Mouse (Mus musculus): ENCODE measurements around the gene Slc28a1. TPM values are rescaled to one million over a fixed set of nuclear protein-coding genes. Genes with fewer than 3 reads are reported as not detected.
"Not testable (repeated sequence)": the region's sequence is repeated elsewhere in the genome, so short reads cannot be mapped to it uniquely, and the experiment has no call there.

The Slc28a1 gene
- polyA plus RNA-seq, 1 experiment from 2014 or later, result not detected

DNA sequence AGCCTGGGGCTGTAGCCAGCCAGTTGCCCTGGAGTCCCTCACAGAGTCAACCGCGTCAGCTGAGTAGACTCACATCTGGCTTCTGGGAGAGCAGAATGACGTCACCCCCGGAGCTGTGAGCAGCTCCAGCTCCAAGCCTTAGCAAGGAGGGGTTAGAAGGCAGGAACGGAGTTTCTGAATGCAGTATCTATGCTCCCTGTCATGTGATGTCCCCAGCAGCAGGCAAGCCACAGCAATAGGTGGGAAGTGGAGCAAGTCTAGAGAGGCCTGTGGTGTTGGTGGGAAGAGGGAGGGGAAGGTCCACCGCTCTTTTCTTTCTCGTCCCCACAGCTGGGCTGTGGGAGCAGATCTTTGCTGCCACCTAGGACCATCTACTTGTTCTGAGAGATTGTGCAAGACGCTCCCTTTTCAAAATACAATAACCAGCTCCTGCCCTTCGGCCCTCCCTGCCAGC lies 20.0 kb downstream of the Slc28a1 start:
- 0 out of 2 replicates have a peak overlapping the region, but pooled peaks have one; percentile 7 for H3K27ac ChIP-seq
- no peaks in the 10 kb centered on the region for H3K36me3 ChIP-seq (replicated peaks; ENCODE audit: control insufficient read depth, insufficient read depth)
- peak overlapping the region; percentile 24; the same call in 1 of the 2 replicates for H3K9ac ChIP-seq
- WGBS, result 37% methylated on average over 9 of the region's 9 CpGs
- H3K27me3 ChIP-seq (ENCODE audit: control insufficient read depth, insufficient read depth, low read length), result no peaks in the 10 kb centered on the region
- no peaks in the 10 kb centered on the region for H3K9me3 ChIP-seq (ENCODE audit: control insufficient read depth, low read length)
- DNase-seq (ENCODE audit: low spot score), result peak; percentile 51
- H3K4me3 ChIP-seq (replicated peaks; ENCODE audit: low read length), result no peak overlapping the region
- peaks cover 6% of the 10 kb centered on the region; the same call in 1 of the 2 replicates for H3K4me1 ChIP-seq (replicated peaks; ENCODE audit: control insufficient read depth, insufficient read depth, low read length)
- ATAC-seq (ENCODE audit: low FRiP score), result peak; percentile 57
- peak overlapping the region; percentile 32 for H3K4me2 ChIP-seq (replicated peaks)

DNA sequence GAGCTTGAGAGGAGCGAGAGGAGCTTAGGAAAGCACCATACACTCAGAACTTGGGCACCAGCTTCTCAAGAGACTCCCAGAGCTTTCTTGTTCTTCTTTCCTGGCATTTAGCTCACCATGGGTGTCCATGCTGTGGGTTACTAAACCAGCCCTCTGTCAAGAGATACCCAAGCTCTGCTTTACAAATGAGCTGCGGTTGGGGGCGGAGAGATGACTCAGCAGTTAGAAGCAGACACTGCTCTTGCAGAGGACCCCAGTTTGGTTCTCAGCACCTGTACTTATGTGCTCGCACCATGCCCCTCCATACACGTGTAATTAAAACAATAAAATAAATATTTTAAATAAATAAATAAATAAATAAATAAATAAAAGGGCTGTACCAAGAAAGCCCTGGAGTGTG lies 22.7 kb downstream of the Slc28a1 start:
- H3K9me3 ChIP-seq (ENCODE audit: control insufficient read depth, low read length), result no peaks in the 10 kb centered on the region
- WGBS, result 89% methylated on average over 5 of the region's 5 CpGs
- peaks cover 6% of the 10 kb centered on the region; the same call in 1 of the 2 replicates for H3K4me1 ChIP-seq (replicated peaks; ENCODE audit: control insufficient read depth, insufficient read depth, low read length)
- ATAC-seq (ENCODE audit: low FRiP score) (no peak), DNase-seq (ENCODE audit: low spot score) (no peak)
- no peak overlapping the region for H3K4me3 ChIP-seq (replicated peaks; ENCODE audit: low read length)
- no peak overlapping the region for H3K9ac ChIP-seq
- H3K4me2 ChIP-seq (replicated peaks), result no peak overlapping the region
- H3K27me3 ChIP-seq (ENCODE audit: control insufficient read depth, insufficient read depth, low read length), result no peaks in the 10 kb centered on the region
- H3K36me3 ChIP-seq (replicated peaks; ENCODE audit: control insufficient read depth, insufficient read depth), result no peaks in the 10 kb centered on the region
- no peak overlapping the region for H3K27ac ChIP-seq

DNA sequence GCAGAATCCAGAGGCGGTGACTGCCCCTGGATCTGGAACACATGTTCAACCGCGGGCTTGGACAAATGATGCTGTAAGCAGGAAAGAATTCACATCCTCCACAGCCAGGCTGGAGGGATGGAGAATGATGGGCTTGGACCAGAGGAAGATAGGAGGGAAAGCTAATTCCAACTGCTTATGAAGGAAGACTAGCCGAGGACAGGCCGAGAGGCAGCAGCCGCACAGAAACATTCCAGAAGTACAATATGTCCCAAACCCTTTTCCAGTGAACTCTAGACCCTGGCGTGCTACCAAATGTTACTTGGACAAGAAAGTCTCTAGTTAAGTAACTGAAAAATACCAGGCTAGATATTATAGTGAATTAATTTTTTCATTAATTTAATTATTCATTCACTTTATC lies 24.5 kb downstream of the Slc28a1 start:
- Histone ChIP-seq H3K9me3 (ENCODE audit: control insufficient read depth, low read length) (no peaks in the 10 kb centered on the region), H3K4me2 (replicated peaks) (no peak overlapping the region), H3K27me3 (ENCODE audit: control insufficient read depth, insufficient read depth, low read length) (no peaks in the 10 kb centered on the region), H3K9ac (no peak overlapping the region), H3K4me1 (replicated peaks; ENCODE audit: control insufficient read depth, insufficient read depth, low read length) (peaks cover 6% of the 10 kb centered on the region; the same call in 1 of the 2 replicates), H3K36me3 (replicated peaks; ENCODE audit: control insufficient read depth, insufficient read depth) (no peaks in the 10 kb centered on the region), H3K4me3 (replicated peaks; ENCODE audit: low read length) (no peak overlapping the region), H3K27ac (no peak overlapping the region)
- WGBS, result 93% methylated on average over 7 of the region's 7 CpGs
- DNase-seq (ENCODE audit: low spot score) (no peak), ATAC-seq (ENCODE audit: low FRiP score) (no peak)

DNA sequence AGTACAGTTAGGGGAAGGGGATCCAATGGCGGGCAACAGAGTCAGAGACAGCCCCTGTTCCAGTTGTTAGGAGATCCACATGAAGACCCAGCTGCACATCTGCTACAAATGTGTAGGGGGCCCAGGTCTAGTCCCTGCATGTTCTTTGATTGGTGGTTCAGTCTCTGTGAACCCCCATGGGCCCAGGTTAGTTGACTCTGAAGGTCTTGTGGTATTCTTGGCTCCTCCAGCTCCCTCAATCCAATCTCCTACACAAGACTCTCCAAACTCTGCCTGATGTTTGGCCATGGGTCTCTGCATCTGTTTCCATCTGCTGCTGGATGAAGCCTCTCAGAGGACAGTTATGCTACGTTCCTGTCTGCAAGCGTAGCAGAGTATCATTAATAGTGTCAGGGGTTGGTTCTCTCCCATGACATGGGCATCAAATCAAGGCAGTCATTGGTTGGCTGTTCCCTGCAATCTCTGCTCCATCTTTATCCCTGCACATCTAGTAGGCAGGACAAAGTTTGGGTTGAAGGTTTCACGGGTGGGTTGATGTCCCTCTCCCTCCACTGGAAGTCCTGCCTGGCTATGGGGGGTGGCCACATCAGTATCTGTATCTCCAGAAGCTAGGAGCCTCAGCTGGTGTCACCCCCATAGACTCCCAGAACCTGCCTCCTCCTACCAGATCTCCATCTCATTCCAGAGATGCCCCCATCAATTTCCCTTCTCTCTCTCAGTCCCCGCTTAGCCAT lies 25.2 kb downstream of the Slc28a1 start:
- H3K4me2 ChIP-seq (replicated peaks), result no peak overlapping the region
- H3K4me3 ChIP-seq (replicated peaks; ENCODE audit: low read length), result no peak overlapping the region
- DNase-seq (ENCODE audit: low spot score) (no peak), ATAC-seq (ENCODE audit: low FRiP score) (no peak)
- no peaks in the 10 kb centered on the region for H3K36me3 ChIP-seq (replicated peaks; ENCODE audit: control insufficient read depth, insufficient read depth)
- H3K4me1 ChIP-seq (replicated peaks; ENCODE audit: control insufficient read depth, insufficient read depth, low read length), result no peaks in the 10 kb centered on the region
- H3K9ac ChIP-seq, result no peak overlapping the region
- no peaks in the 10 kb centered on the region for H3K9me3 ChIP-seq (ENCODE audit: control insufficient read depth, low read length)
- WGBS, result 82% methylated on average over 5 of the region's 5 CpGs
- H3K27ac ChIP-seq, result no peak overlapping the region
- no peaks in the 10 kb centered on the region for H3K27me3 ChIP-seq (ENCODE audit: control insufficient read depth, insufficient read depth, low read length)

DNA sequence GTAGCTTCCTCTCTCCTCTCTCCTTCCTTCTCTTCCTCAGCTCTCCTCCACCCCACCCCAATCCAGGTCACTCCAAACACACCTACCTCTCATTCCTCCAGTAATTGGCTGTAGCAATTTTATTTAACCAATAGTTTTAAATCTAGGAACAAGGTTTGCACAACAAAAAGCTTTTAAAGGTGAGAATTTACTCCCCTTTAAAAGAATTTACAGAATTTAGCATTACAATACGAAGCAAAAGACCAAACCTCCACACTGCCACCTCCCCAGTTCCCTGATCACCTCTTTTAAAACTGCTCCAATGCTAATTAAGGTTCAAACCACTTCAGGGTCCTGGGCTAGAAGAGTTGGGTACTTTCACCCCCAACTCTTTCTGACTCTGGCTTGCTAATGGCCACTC lies 26.9 kb downstream of the Slc28a1 start:
- no peaks in the 10 kb centered on the region for H3K36me3 ChIP-seq (replicated peaks; ENCODE audit: control insufficient read depth, insufficient read depth)
- WGBS, result 63% methylated on average over 1 of the region's 1 CpGs
- H3K9ac ChIP-seq, result no peak overlapping the region
- ATAC-seq (ENCODE audit: low FRiP score), result no peak
- H3K27me3 ChIP-seq (ENCODE audit: control insufficient read depth, insufficient read depth, low read length), result no peaks in the 10 kb centered on the region
- no peaks in the 10 kb centered on the region for H3K4me1 ChIP-seq (replicated peaks; ENCODE audit: control insufficient read depth, insufficient read depth, low read length)
- H3K4me2 ChIP-seq (replicated peaks), result no peak overlapping the region
- no peaks in the 10 kb centered on the region for H3K9me3 ChIP-seq (ENCODE audit: control insufficient read depth, low read length)
- H3K27ac ChIP-seq, result no peak overlapping the region
- no peak overlapping the region for H3K4me3 ChIP-seq (replicated peaks; ENCODE audit: low read length)
- no peak for DNase-seq (ENCODE audit: low spot score)

DNA sequence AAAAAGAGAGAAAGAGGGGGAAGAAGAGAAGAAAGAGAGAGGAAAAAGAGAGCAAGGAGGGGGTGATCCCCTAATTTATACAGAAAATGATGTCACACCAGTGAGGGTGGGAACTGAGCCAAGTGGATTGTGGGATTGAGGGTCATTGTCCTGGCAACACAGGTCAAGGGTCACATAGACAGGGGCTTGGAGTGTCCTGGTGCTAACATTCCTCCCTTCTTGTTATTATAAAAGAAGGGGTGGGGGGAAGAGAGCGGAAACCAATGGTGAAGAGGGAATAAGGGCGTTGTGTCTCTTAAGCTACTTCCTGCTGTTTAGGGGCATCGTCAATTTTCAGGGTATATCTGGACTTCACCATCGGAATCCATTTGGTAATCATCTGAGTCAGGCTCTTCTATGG lies 28.5 kb downstream of the Slc28a1 start:
- not testable (repeated sequence) for H3K9ac ChIP-seq; H3K36me3 ChIP-seq (replicated peaks; ENCODE audit: control insufficient read depth, insufficient read depth); H3K27ac ChIP-seq; H3K9me3 ChIP-seq (ENCODE audit: control insufficient read depth, low read length); H3K4me3 ChIP-seq (replicated peaks; ENCODE audit: low read length); H3K27me3 ChIP-seq (ENCODE audit: control insufficient read depth, insufficient read depth, low read length); H3K4me1 ChIP-seq (replicated peaks; ENCODE audit: control insufficient read depth, insufficient read depth, low read length); DNase-seq (ENCODE audit: low spot score); ATAC-seq (ENCODE audit: low FRiP score); H3K4me2 ChIP-seq (replicated peaks)
- WGBS, result 72% methylated on average over 4 of the region's 4 CpGs

DNA sequence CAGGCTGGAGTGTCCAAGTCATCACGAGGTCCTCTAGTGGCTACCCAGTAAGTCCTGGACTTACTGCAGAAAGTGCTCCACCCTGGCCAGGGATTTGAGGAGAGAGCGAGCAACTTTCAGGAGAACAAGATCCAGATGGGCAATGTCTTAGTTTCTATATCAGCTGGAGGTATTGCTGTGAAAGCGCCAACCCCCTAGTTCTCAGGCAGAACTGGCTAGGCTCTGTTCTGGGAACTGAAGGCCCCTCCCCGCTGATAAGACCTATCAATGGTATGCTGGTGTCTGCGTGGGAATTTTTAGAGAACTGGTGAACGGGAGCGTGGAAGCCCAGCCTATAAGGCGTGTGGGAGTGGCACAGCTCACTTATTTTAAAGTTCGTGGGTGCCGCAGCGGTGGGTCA lies 35.2 kb downstream of the Slc28a1 start:
- Histone ChIP-seq H3K4me2 (replicated peaks) (no peak overlapping the region), H3K36me3 (replicated peaks; ENCODE audit: control insufficient read depth, insufficient read depth) (no peaks in the 10 kb centered on the region), H3K27me3 (ENCODE audit: control insufficient read depth, insufficient read depth, low read length) (no peaks in the 10 kb centered on the region), H3K27ac (no peak overlapping the region), H3K9me3 (ENCODE audit: control insufficient read depth, low read length) (0 out of 2 replicates have a peak, but pooled peaks cover 4% of the 10 kb centered on the region), H3K4me3 (replicated peaks; ENCODE audit: low read length) (no peak overlapping the region), H3K4me1 (replicated peaks; ENCODE audit: control insufficient read depth, insufficient read depth, low read length) (no peaks in the 10 kb centered on the region), H3K9ac (no peak overlapping the region)
- no peak for DNase-seq (ENCODE audit: low spot score)
- WGBS, result 89% methylated on average over 11 of the region's 11 CpGs
- ATAC-seq (ENCODE audit: low FRiP score), result no peak

DNA sequence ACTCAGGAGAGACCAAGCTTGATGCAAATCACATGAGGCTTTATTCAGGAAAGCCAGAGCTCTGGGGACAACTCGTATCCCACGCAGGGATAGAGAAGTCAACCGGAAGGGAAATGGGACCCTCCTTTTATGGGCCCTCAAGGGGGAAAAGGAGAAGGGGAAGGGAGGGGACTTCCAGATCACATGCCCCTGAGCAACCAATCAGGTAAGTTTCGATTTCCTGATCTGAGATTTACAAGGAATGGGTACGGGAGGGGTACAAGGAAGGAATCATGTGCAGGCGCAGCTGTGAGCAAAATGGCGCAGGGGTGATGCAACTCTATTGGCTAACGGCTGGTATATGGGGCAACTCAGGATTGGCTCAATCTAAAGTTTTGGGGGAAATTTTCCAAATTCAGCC lies 36.6 kb downstream of the Slc28a1 start:
- H3K27me3 ChIP-seq (ENCODE audit: control insufficient read depth, insufficient read depth, low read length), result no peaks in the 10 kb centered on the region
- no peak for ATAC-seq (ENCODE audit: low FRiP score)
- 0 out of 2 replicates have a peak, but pooled peaks cover 4% of the 10 kb centered on the region for H3K9me3 ChIP-seq (ENCODE audit: control insufficient read depth, low read length)

DNA sequence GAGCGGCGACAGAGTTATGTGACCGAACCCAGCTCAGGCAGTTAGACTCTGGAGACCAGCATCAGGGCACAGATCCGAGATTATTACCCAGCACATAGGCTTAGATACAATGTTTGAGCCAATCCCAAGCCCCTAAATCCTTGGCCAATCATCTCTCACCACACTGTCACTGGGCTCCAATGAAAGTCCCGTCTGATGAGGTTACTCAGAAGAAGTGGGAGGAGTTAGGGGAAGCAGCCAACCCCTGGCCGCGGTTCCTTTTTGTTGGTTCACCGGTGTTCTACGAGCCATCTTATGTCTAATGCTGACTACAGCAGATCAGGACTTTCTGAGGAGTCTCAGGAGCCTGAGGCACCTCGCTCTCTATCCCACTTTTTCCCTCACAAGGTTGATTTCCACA lies 37.7 kb downstream of the Slc28a1 start:
- no peak overlapping the region for H3K9ac ChIP-seq
- WGBS, result 95% methylated on average over 10 of the region's 10 CpGs
- DNase-seq (ENCODE audit: low spot score), result no peak

More for the DNA sequence above, 36.6 kb downstream of the Slc28a1 start:
- H3K4me3 ChIP-seq (replicated peaks; ENCODE audit: low read length), result no peak overlapping the region
- no peak overlapping the region for H3K4me2 ChIP-seq (replicated peaks)
- no peak overlapping the region for H3K9ac ChIP-seq
- 95% methylated on average over 8 of the region's 8 CpGs for whole genome bisulfite sequencing
- H3K36me3 ChIP-seq (replicated peaks; ENCODE audit: control insufficient read depth, insufficient read depth), result no peaks in the 10 kb centered on the region
- H3K4me1 ChIP-seq (replicated peaks; ENCODE audit: control insufficient read depth, insufficient read depth, low read length), result no peaks in the 10 kb centered on the region
- no peak overlapping the region for H3K27ac ChIP-seq
- no peak for DNase-seq (ENCODE audit: low spot score)

More for the DNA sequence above, 37.7 kb downstream of the Slc28a1 start:
- Histone ChIP-seq H3K9me3 (ENCODE audit: control insufficient read depth, low read length) (0 out of 2 replicates have a peak, but pooled peaks cover 4% of the 10 kb centered on the region), H3K4me2 (replicated peaks) (no peak overlapping the region), H3K4me3 (replicated peaks; ENCODE audit: low read length) (no peak overlapping the region), H3K4me1 (replicated peaks; ENCODE audit: control insufficient read depth, insufficient read depth, low read length) (no peaks in the 10 kb centered on the region), H3K36me3 (replicated peaks; ENCODE audit: control insufficient read depth, insufficient read depth) (no peaks in the 10 kb centered on the region), H3K27ac (no peak overlapping the region), H3K27me3 (ENCODE audit: control insufficient read depth, insufficient read depth, low read length) (no peaks in the 10 kb centered on the region)
- no peak for ATAC-seq (ENCODE audit: low FRiP score)
